Mouse (Mus musculus): ENCODE measurements around the gene Strn4. TPM values are rescaled to one million over a fixed set of nuclear protein-coding genes. Genes with fewer than 3 reads are reported as not detected.
A peak's percentile ranks its signal among the peaks of the same experiment; 100 is the strongest.

The Strn4 gene
- total and polyA plus RNA-seq, 3 experiments = 55.8 to 93.5 TPM; not detected in 1

DNA sequence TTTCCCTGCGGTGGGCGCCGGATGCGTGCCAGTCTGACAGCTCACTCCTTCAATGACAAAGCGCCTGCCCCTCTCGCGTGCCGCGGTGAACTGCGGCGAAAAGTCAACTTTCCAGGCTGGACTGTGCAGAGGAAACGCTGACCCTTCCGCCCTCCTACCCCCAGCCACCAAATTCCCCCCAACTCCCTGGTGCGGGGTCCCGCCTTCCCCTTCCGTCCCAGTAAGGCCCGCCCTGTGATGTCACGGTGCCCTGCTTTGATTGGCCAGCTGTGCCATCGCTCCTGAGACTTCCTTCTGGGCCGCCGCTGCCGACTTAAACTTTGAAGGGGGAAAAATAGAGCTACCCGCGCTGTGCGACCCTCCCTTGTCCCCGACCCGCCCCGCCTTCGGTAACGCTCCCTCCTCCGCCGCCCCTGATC is 27.0 kb downstream of the Strn4 start, which contains the start of gene Prkd2:
Gene Prkd2 (plus strand): TSS at position 258 of the 419 bp plus-strand sequence.
- Histone ChIP-seq H3K79me2 (ENCODE audit: control insufficient read depth, insufficient read depth, low read length, poor library complexity) (peaks cover 5% of the 10 kb centered on the region; the same call in 1 of the 2 replicates), H3K27me3 (ENCODE audit: control insufficient read depth in 1 of 2, insufficient read depth in 2 of 2, low read length in 2 of 2) (no peaks in the 10 kb centered on the region), H3K9me3 (replicated peaks; ENCODE audit: insufficient read depth, low read length) (no peaks in the 10 kb centered on the region), H3K4me1 (ENCODE audit: control insufficient read depth in 1 of 2, insufficient read depth in 2 of 2, low read length in 2 of 2) (peaks cover 0 to 5% of the 10 kb centered on the region in 2 experiments; a peak in 3 of 4 replicates), H3K27ac (ENCODE audit: control insufficient read depth, low read depth, low read length) (peak within 1 kb of the TSS; percentile 48), H3K36me3 (ENCODE audit: control insufficient read depth in 1 of 2, insufficient read depth in 2 of 2, low read length in 2 of 2) (0 out of 4 replicates have a peak, but pooled peaks cover 0 to 2% of the 10 kb centered on the region in 2 experiments), H3K9ac (ENCODE audit: control insufficient read depth, low read depth, low read length, poor library complexity, severe bottlenecking) (peak within 1 kb of the TSS; percentile 81), H3K4me3 (ENCODE audit: control insufficient read depth in 1 of 2, insufficient read depth in 1 of 2, low read depth in 2 of 2, low read length in 2 of 2) (peak within 1 kb of the TSS; percentile 72 to 100)
- 0 out of 2 replicates have a peak, but pooled peaks have one; percentile 6 for TF ChIP-seq MAZ (IDR thresholded peaks at IDR 0.05; ENCODE audit: low read depth, low read length)
- peak; percentile 5; the same call in 1 of the 2 replicates for TF ChIP-seq ETS1 (IDR thresholded peaks at IDR 0.05; ENCODE audit: low read depth, low read length)
- TF ChIP-seq SIN3A (IDR thresholded peaks at IDR 0.05; ENCODE audit: low read length) = peak; percentile 51; the same call in 1 of the 2 replicates
- TF ChIP-seq NELFE (IDR thresholded peaks at IDR 0.05; ENCODE audit: low read depth, low read length) = peak; percentile 22; the same call in 1 of the 2 replicates
- peak; percentile 62 for TF ChIP-seq POLR2AphosphoS2 (IDR thresholded peaks at IDR 0.05; ENCODE audit: low read length)
- no peak for TF ChIP-seq CHD1 (IDR thresholded peaks at IDR 0.05; ENCODE audit: low read depth, low read length)
- TF ChIP-seq HCFC1 (IDR thresholded peaks at IDR 0.05; ENCODE audit: low read depth, low read length) = peak; percentile 65
- no peak for TF ChIP-seq MEF2A (IDR thresholded peaks at IDR 0.05; ENCODE audit: extremely low read depth, insufficient replicate concordance, low read depth, low read length, poor library complexity, severe bottlenecking)
- 0 out of 2 replicates have a peak, but pooled peaks have one; percentile 40 for TF ChIP-seq ZMIZ1 (IDR thresholded peaks at IDR 0.05; ENCODE audit: low read depth, low read length)
- TF ChIP-seq USF1 (IDR thresholded peaks at IDR 0.05; ENCODE audit: low read depth, low read length) = peak; percentile 7; the same call in 1 of the 2 replicates
- TF ChIP-seq ELF1 (IDR thresholded peaks at IDR 0.05; ENCODE audit: low read depth, low read length) = peak; percentile 68
- peak; percentile 48 to 55; a peak in 3 of 4 replicates for TF ChIP-seq POLR2A (IDR thresholded peaks at IDR 0.05; ENCODE audit: control insufficient read depth in 1 of 2, insufficient read depth in 1 of 2, low read depth in 1 of 2, low read length in 2 of 2, poor library complexity in 1 of 2)
- TF ChIP-seq TBP (IDR thresholded peaks at IDR 0.05; ENCODE audit: low read depth, low read length) = no peak
- no peak for TF ChIP-seq BHLHE40 (IDR thresholded peaks at IDR 0.05; ENCODE audit: borderline replicate concordance, low read depth, low read length)
- TF ChIP-seq JUND (IDR thresholded peaks at IDR 0.05; ENCODE audit: low read depth, low read length) = no peak
- no peak for TF ChIP-seq GABPA (IDR thresholded peaks at IDR 0.05; ENCODE audit: low read depth, low read length)
- DNase-seq (ENCODE audit: low read depth, low spot score) = peak; percentile 87

DNA sequence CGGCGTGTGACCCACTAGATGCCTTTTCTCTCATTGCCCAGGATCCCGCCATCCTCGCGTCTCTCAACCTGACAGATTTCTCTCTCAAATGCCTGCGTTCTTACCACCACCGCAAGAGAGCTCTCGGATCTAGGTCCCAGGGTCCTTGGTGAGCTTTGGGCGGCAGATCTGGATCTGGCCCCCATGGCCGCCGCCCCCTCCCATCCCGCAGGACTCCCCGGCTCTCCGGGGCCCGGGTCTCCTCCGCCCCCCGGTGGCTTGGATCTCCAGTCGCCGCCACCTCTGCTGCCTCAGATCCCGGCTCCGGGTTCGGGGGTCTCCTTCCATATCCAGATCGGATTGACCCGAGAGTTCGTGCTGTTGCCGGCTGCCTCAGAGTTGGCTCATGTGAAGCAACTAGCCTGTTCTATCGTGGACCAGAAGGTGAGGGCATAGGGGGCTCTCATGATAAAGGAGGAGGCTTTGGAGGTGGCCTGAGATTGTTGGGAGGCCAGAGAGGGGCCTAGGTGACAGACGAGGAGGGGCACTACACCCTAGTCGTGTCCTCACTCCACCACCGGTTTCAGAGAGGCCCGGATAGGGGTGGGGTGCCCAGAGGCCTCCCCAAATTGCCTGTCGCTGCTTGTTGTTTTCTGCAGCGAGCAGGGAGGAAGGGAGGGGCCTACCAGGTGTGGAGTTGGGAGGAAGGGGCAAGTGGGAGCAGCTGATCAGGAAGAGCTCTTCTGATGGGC is 27.9 kb downstream of the Strn4 start:
- H3K4me1 ChIP-seq (ENCODE audit: control insufficient read depth in 1 of 2, insufficient read depth in 2 of 2, low read length in 2 of 2) = peaks cover 0 to 5% of the 10 kb centered on the region in 2 experiments; a peak in 3 of 4 replicates

More for the DNA sequence above, 27.9 kb downstream of the Strn4 start:
- Histone ChIP-seq H3K27ac (ENCODE audit: control insufficient read depth, low read depth, low read length) (peak overlapping the region; percentile 48), H3K9ac (ENCODE audit: control insufficient read depth, low read depth, low read length, poor library complexity, severe bottlenecking) (peak overlapping the region; percentile 81), H3K27me3 (ENCODE audit: control insufficient read depth in 1 of 2, insufficient read depth in 2 of 2, low read length in 2 of 2) (no peaks in the 10 kb centered on the region), H3K4me3 (ENCODE audit: control insufficient read depth in 1 of 2, insufficient read depth in 1 of 2, low read depth in 2 of 2, low read length in 2 of 2) (peak overlapping the region; percentile 72 to 100), H3K36me3 (ENCODE audit: control insufficient read depth in 1 of 2, insufficient read depth in 2 of 2, low read length in 2 of 2) (0 out of 4 replicates have a peak, but pooled peaks cover 0 to 2% of the 10 kb centered on the region in 2 experiments), H3K79me2 (ENCODE audit: control insufficient read depth, insufficient read depth, low read length, poor library complexity) (peaks cover 5% of the 10 kb centered on the region; the same call in 1 of the 2 replicates), H3K9me3 (replicated peaks; ENCODE audit: insufficient read depth, low read length) (no peaks in the 10 kb centered on the region)
- DNase-seq (ENCODE audit: low read depth, low spot score) = peak; percentile 49
- no peak for TF ChIP-seq RCOR1 (IDR thresholded peaks at IDR 0.05; ENCODE audit: low read depth, low read length)
- no peak for TF ChIP-seq KAT2A (conservative IDR thresholded peaks at IDR 0.05; ENCODE audit: low read depth, low read length)
- TF ChIP-seq ELF1 (IDR thresholded peaks at IDR 0.05; ENCODE audit: low read depth, low read length) = no peak
- TF ChIP-seq MYC (IDR thresholded peaks at IDR 0.05; ENCODE audit: low read depth, low read length) = no peak
- no peak for TF ChIP-seq POLR2AphosphoS2 (IDR thresholded peaks at IDR 0.05; ENCODE audit: low read length)
- 0 out of 2 replicates have a peak, but pooled peaks have one; percentile 8 for TF ChIP-seq ETS1 (IDR thresholded peaks at IDR 0.05; ENCODE audit: low read depth, low read length)
- 0 out of 2 replicates have a peak, but pooled peaks have one; percentile 0 for TF ChIP-seq SIN3A (IDR thresholded peaks at IDR 0.05; ENCODE audit: low read length)
- TF ChIP-seq ZKSCAN1 (IDR thresholded peaks at IDR 0.05; ENCODE audit: low read depth, low read length) = no peak
- no peak for TF ChIP-seq POLR2AphosphoS5 (IDR thresholded peaks at IDR 0.05; ENCODE audit: borderline replicate concordance, low read depth, low read length)
- no peak for TF ChIP-seq MAFK (IDR thresholded peaks at IDR 0.05; ENCODE audit: borderline replicate concordance, low read depth, low read length)
- TF ChIP-seq BHLHE40 (IDR thresholded peaks at IDR 0.05; ENCODE audit: borderline replicate concordance, low read depth, low read length) = no peak
- TF ChIP-seq USF1 (IDR thresholded peaks at IDR 0.05; ENCODE audit: low read depth, low read length) = no peak
- no peak for TF ChIP-seq JUND (IDR thresholded peaks at IDR 0.05; ENCODE audit: low read depth, low read length)
- TF ChIP-seq MYB (IDR thresholded peaks at IDR 0.05; ENCODE audit: low read depth, low read length) = no peak
- no peak for TF ChIP-seq MAX (IDR thresholded peaks at IDR 0.05; ENCODE audit: low read length)
